Mouse (Mus musculus) bone marrow, adult 2 months (tissue): Measurements from ENCODE around the gene Thap12.

Source experiments
- CTCF ChIP-seq: fragments of 200-500 bp; IDR thresholded peaks from 2 replicates; pipeline ENCODE4 v1.5.1; 2011; ENCODE audit warnings: low read length, control low read depth; ENCODE audit not compliant: control insufficient read depth, insufficient read depth
- POLR2A ChIP-seq: fragments of 200-500 bp; IDR thresholded peaks from 2 replicates; pipeline ENCODE4 v1.6.1; 2011; ENCODE audit warnings: low read depth, mild to moderate bottlenecking, control low read depth, low read length, borderline replicate concordance; ENCODE audit not compliant: control insufficient read depth

- TF ChIP-seq CTCF (no peak), POLR2A (no peak)
These were observed 25.4 kb upstream of the Thap12 start for GRCm38 (mm10) chr7:98677511-98677910.
